Mouse (Mus musculus): ENCODE measurements at regions not wholly inside any gene's neighbourhood (a gene's known extent, or its start where the extent isn't known, plus 50 kb on each side); places are given as distances from the start of the nearest gene placed in this dataset.
"Not testable (repeated sequence)": the region's sequence is repeated elsewhere in the genome, so short reads cannot be mapped to it uniquely, and the experiment has no call there.

- no peaks in the 10 kb centered on the region for H3K4me1 ChIP-seq (replicated peaks; ENCODE audit: control insufficient read depth, insufficient read depth, low read length)
- H3K9ac ChIP-seq (ENCODE audit: low read depth, low read length), result no peak overlapping the region
- H3K27me3 ChIP-seq (ENCODE audit: control insufficient read depth, insufficient read depth, low read length), result no peaks in the 10 kb centered on the region
- no peaks in the 10 kb centered on the region for H3K36me3 ChIP-seq (ENCODE audit: control insufficient read depth, insufficient read depth, low read length)
- H3K4me2 ChIP-seq (replicated peaks; ENCODE audit: low read depth, low read length), result no peak overlapping the region
- 89% methylated on average over 1 of the region's 1 CpGs for WGBS
- DNase-seq (ENCODE audit: low spot score), result no peak
- no peak for ATAC-seq (ENCODE audit: low FRiP score)
- H3K9me3 ChIP-seq (ENCODE audit: control insufficient read depth, low read length), result no peaks in the 10 kb centered on the region
- H3K27ac ChIP-seq (ENCODE audit: low read depth, low read length), result no peak overlapping the region
- H3K4me3 ChIP-seq (ENCODE audit: low read depth, low read length), result no peak overlapping the region
Measured at GRCm38 (mm10) chr9:33624378-33624777, 861.3 kb upstream of the Kirrel3 start.

- WGBS, result 77% methylated on average over 6 of the region's 6 CpGs
- ATAC-seq (ENCODE audit: low FRiP score), result no peak
Measured at GRCm38 (mm10) chr9:33629731-33630473, 855.8 kb upstream of the Kirrel3 start.

GRCm38 (mm10) chr9:33662978-33663377 lies 822.7 kb upstream of the Kirrel3 start:
- no peak overlapping the region for H3K4me3 ChIP-seq (ENCODE audit: low read depth, low read length)
- H3K36me3 ChIP-seq (ENCODE audit: control insufficient read depth, insufficient read depth, low read length), result no peaks in the 10 kb centered on the region
- H3K4me2 ChIP-seq (replicated peaks; ENCODE audit: low read depth, low read length), result no peak overlapping the region
- H3K27ac ChIP-seq (ENCODE audit: low read depth, low read length), result no peak overlapping the region
- DNase-seq (ENCODE audit: low spot score), result no peak
- ATAC-seq (ENCODE audit: low FRiP score), result no peak
- no peaks in the 10 kb centered on the region for H3K9me3 ChIP-seq (ENCODE audit: control insufficient read depth, low read length)
- no peaks in the 10 kb centered on the region for H3K4me1 ChIP-seq (replicated peaks; ENCODE audit: control insufficient read depth, insufficient read depth, low read length)
- 95% methylated on average over 5 of the region's 5 CpGs for WGBS
- no peaks in the 10 kb centered on the region for H3K27me3 ChIP-seq (ENCODE audit: control insufficient read depth, insufficient read depth, low read length)
- no peak overlapping the region for H3K9ac ChIP-seq (ENCODE audit: low read depth, low read length)

More at GRCm38 (mm10) chr9:33629731-33630473, 855.8 kb upstream of the Kirrel3 start:
- H3K27me3 ChIP-seq (ENCODE audit: control insufficient read depth, insufficient read depth, low read length), result no peaks in the 10 kb centered on the region
- no peaks in the 10 kb centered on the region for H3K9me3 ChIP-seq (ENCODE audit: control insufficient read depth, low read length)
- no peaks in the 10 kb centered on the region for H3K36me3 ChIP-seq (ENCODE audit: control insufficient read depth, insufficient read depth, low read length)
- no peak for DNase-seq (ENCODE audit: low spot score)
- H3K9ac ChIP-seq (ENCODE audit: low read depth, low read length), result no peak overlapping the region
- no peak overlapping the region for H3K27ac ChIP-seq (ENCODE audit: low read depth, low read length)
- no peak overlapping the region for H3K4me3 ChIP-seq (ENCODE audit: low read depth, low read length)
- no peaks in the 10 kb centered on the region for H3K4me1 ChIP-seq (replicated peaks; ENCODE audit: control insufficient read depth, insufficient read depth, low read length)
- no peak overlapping the region for H3K4me2 ChIP-seq (replicated peaks; ENCODE audit: low read depth, low read length)

GRCm38 (mm10) chr9:33681129-33681528 lies 804.6 kb upstream of the Kirrel3 start:
- Histone ChIP-seq H3K27me3 (ENCODE audit: control insufficient read depth, insufficient read depth, low read length) (no peaks in the 10 kb centered on the region), H3K36me3 (ENCODE audit: control insufficient read depth, insufficient read depth, low read length) (no peaks in the 10 kb centered on the region), H3K9ac (ENCODE audit: low read depth, low read length) (no peak overlapping the region), H3K4me1 (replicated peaks; ENCODE audit: control insufficient read depth, insufficient read depth, low read length) (no peaks in the 10 kb centered on the region), H3K27ac (ENCODE audit: low read depth, low read length) (no peak overlapping the region), H3K4me3 (ENCODE audit: low read depth, low read length) (no peak overlapping the region), H3K4me2 (replicated peaks; ENCODE audit: low read depth, low read length) (no peak overlapping the region), H3K9me3 (ENCODE audit: control insufficient read depth, low read length) (no peaks in the 10 kb centered on the region)
- no peak for DNase-seq (ENCODE audit: low spot score)
- 75% methylated on average over 1 of the region's 1 CpGs for WGBS
- ATAC-seq (ENCODE audit: low FRiP score), result no peak

- DNase-seq (ENCODE audit: low spot score), result no peak
- no peaks in the 10 kb centered on the region for H3K9me3 ChIP-seq (ENCODE audit: control insufficient read depth, low read length)
- H3K9ac ChIP-seq (ENCODE audit: low read depth, low read length), result no peak overlapping the region
- no peak overlapping the region for H3K4me3 ChIP-seq (ENCODE audit: low read depth, low read length)
- no peak overlapping the region for H3K4me2 ChIP-seq (replicated peaks; ENCODE audit: low read depth, low read length)
- no peaks in the 10 kb centered on the region for H3K36me3 ChIP-seq (ENCODE audit: control insufficient read depth, insufficient read depth, low read length)
- no peak overlapping the region for H3K27ac ChIP-seq (ENCODE audit: low read depth, low read length)
- H3K4me1 ChIP-seq (replicated peaks; ENCODE audit: control insufficient read depth, insufficient read depth, low read length), result no peaks in the 10 kb centered on the region
- no peaks in the 10 kb centered on the region for H3K27me3 ChIP-seq (ENCODE audit: control insufficient read depth, insufficient read depth, low read length)
- 88% methylated on average over 4 of the region's 4 CpGs for WGBS
- ATAC-seq (ENCODE audit: low FRiP score), result no peak
Measured at GRCm38 (mm10) chr9:33691731-33692130, 794.0 kb upstream of the Kirrel3 start.

- DNase-seq (ENCODE audit: low spot score) (no peak), ATAC-seq (ENCODE audit: low FRiP score) (no peak)
- Histone ChIP-seq H3K4me1 (replicated peaks; ENCODE audit: control insufficient read depth, insufficient read depth, low read length) (no peaks in the 10 kb centered on the region), H3K27me3 (ENCODE audit: control insufficient read depth, insufficient read depth, low read length) (no peaks in the 10 kb centered on the region), H3K4me2 (replicated peaks; ENCODE audit: low read depth, low read length) (no peak overlapping the region), H3K27ac (ENCODE audit: low read depth, low read length) (no peak overlapping the region), H3K4me3 (ENCODE audit: low read depth, low read length) (no peak overlapping the region), H3K9me3 (ENCODE audit: control insufficient read depth, low read length) (no peaks in the 10 kb centered on the region), H3K9ac (ENCODE audit: low read depth, low read length) (no peak overlapping the region), H3K36me3 (ENCODE audit: control insufficient read depth, insufficient read depth, low read length) (no peaks in the 10 kb centered on the region)
- WGBS, result 97% methylated on average over 2 of the region's 2 CpGs
Measured at GRCm38 (mm10) chr9:33717614-33718013, 768.1 kb upstream of the Kirrel3 start.

GRCm38 (mm10) chr9:33724811-33725210 lies 760.9 kb upstream of the Kirrel3 start:
- 96% methylated on average over 1 of the region's 1 CpGs for WGBS
- no peaks in the 10 kb centered on the region for H3K4me1 ChIP-seq (replicated peaks; ENCODE audit: control insufficient read depth, insufficient read depth, low read length)
- no peak overlapping the region for H3K4me2 ChIP-seq (replicated peaks; ENCODE audit: low read depth, low read length)
- no peak overlapping the region for H3K27ac ChIP-seq (ENCODE audit: low read depth, low read length)
- H3K9me3 ChIP-seq (ENCODE audit: control insufficient read depth, low read length), result no peaks in the 10 kb centered on the region
- no peaks in the 10 kb centered on the region for H3K36me3 ChIP-seq (ENCODE audit: control insufficient read depth, insufficient read depth, low read length)
- H3K27me3 ChIP-seq (ENCODE audit: control insufficient read depth, insufficient read depth, low read length), result no peaks in the 10 kb centered on the region
- no peak for DNase-seq (ENCODE audit: low spot score)
- H3K9ac ChIP-seq (ENCODE audit: low read depth, low read length), result no peak overlapping the region
- no peak overlapping the region for H3K4me3 ChIP-seq (ENCODE audit: low read depth, low read length)
- no peak for ATAC-seq (ENCODE audit: low FRiP score)

GRCm38 (mm10) chr9:33728058-33728457 lies 757.6 kb upstream of the Kirrel3 start:
- not testable (repeated sequence) for H3K4me3 ChIP-seq (ENCODE audit: low read depth, low read length); H3K36me3 ChIP-seq (ENCODE audit: control insufficient read depth, insufficient read depth, low read length); ATAC-seq (ENCODE audit: low FRiP score); H3K9me3 ChIP-seq (ENCODE audit: control insufficient read depth, low read length); H3K4me1 ChIP-seq (replicated peaks; ENCODE audit: control insufficient read depth, insufficient read depth, low read length); H3K4me2 ChIP-seq (replicated peaks; ENCODE audit: low read depth, low read length); H3K27ac ChIP-seq (ENCODE audit: low read depth, low read length); H3K27me3 ChIP-seq (ENCODE audit: control insufficient read depth, insufficient read depth, low read length); H3K9ac ChIP-seq (ENCODE audit: low read depth, low read length); DNase-seq (ENCODE audit: low spot score)
- WGBS, result 76% methylated on average over 17 of the region's 37 CpGs

- Histone ChIP-seq H3K27me3 (ENCODE audit: control insufficient read depth, insufficient read depth, low read length) (no peaks in the 10 kb centered on the region), H3K4me1 (replicated peaks; ENCODE audit: control insufficient read depth, insufficient read depth, low read length) (no peaks in the 10 kb centered on the region), H3K9ac (ENCODE audit: low read depth, low read length) (no peak overlapping the region), H3K36me3 (ENCODE audit: control insufficient read depth, insufficient read depth, low read length) (no peaks in the 10 kb centered on the region), H3K27ac (ENCODE audit: low read depth, low read length) (no peak overlapping the region), H3K9me3 (ENCODE audit: control insufficient read depth, low read length) (no peaks in the 10 kb centered on the region), H3K4me2 (replicated peaks; ENCODE audit: low read depth, low read length) (no peak overlapping the region), H3K4me3 (ENCODE audit: low read depth, low read length) (no peak overlapping the region)
- no peak for DNase-seq (ENCODE audit: low spot score)
- ATAC-seq (ENCODE audit: low FRiP score), result no peak
Measured at GRCm38 (mm10) chr9:33760701-33761100, 725.0 kb upstream of the Kirrel3 start.
